Mouse (Mus musculus) lung, postnatal 14 days (tissue): ENCODE measurements at regions not wholly inside any gene's neighbourhood (a gene's known extent, or its start where the extent isn't known, plus 50 kb on each side); places are given as distances from the start of the nearest gene placed in this dataset.

Experiments used
- DNase-seq: peaks from one replicate; pipeline ENCODE4 v3.0.0; 2021

DNA sequence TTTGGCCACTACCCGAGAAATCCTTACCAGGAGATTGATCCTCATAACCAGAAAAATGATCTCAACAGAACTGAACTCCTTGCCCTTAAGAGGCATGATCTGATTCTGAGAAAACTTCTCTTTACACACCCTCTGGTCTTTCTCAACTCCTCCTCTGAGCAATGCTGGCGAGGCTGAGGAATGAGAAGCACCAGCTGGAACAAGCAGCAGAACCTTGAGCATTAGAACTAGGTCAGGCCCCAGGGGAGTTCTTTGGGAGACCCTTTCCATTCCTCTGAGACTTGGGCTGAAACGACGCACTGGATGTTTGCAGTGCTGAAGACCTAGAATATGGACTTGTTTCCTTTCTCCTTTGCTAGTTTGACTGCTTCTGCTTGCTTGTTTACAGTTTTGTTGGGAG, 224.6 kb upstream of the Ar start:
- peak; percentile 10 for DNase-seq

- no peak for DNase-seq
These were observed 224.2 kb upstream of the Ar start for GRCm38 (mm10) chrX:97924361-97924760.

GRCm38 (mm10) chrX:97925811-97926210, 222.8 kb upstream of the Ar start:
- no peak for DNase-seq
